Mouse (Mus musculus) heart, postnatal 0 days (tissue): ENCODE results near the gene Srsf4. TPM values are rescaled to one million over a fixed set of nuclear protein-coding genes. Genes with fewer than 3 reads are reported as not detected.

Experiments
- ATAC-seq: fragments of 200-750 bp; cut with Nextera tagmentation; 2 replicates; pipeline ENCODE4 v1.8.0; 2017; ENCODE audit warnings: low read depth, moderate number of reproducible peaks, moderate library complexity; ENCODE audit not compliant: insufficient read depth
- DNase-seq: peaks from one replicate; pipeline ENCODE4 v3.0.0-alpha.2; 2016; ENCODE audit warnings: low spot score
- H3K27ac ChIP-seq: fragments of 300-500 bp; sonication (generic); 2 replicates; pipeline ENCODE4 v1.5.1; 2014; ENCODE audit warnings: low read depth, mild to moderate bottlenecking
- H3K27me3 ChIP-seq: fragments of 300-500 bp; sonication (generic); 2 replicates; pipeline ENCODE4 v1.6.1; 2014; ENCODE audit warnings: low read length, mixed read lengths; ENCODE audit not compliant: control insufficient read depth, insufficient read depth
- H3K36me3 ChIP-seq: fragments of 300-500 bp; sonication (generic); replicated peaks from 2 replicates; pipeline ENCODE4 v1.6.1; 2014; ENCODE audit warnings: low read length, mixed read lengths; ENCODE audit not compliant: control insufficient read depth, insufficient read depth
- H3K4me1 ChIP-seq: fragments of 300-500 bp; sonication (generic); 2 replicates; pipeline ENCODE4 v1.6.1; 2014; ENCODE audit warnings: antibody characterized with exemption; ENCODE audit not compliant: control insufficient read depth, insufficient read depth
- H3K4me2 ChIP-seq: fragments of 300-500 bp; sonication (generic); 2 replicates; pipeline ENCODE4 v1.6.1; 2014; ENCODE audit warnings: low read depth, mild to moderate bottlenecking, low read length, moderate library complexity
- H3K4me3 ChIP-seq: fragments of 300-500 bp; sonication (generic); 2 replicates; pipeline ENCODE4 v1.5.1; 2014; ENCODE audit warnings: low read depth, low read length
- H3K9ac ChIP-seq: fragments of 300-500 bp; sonication (generic); replicated peaks from 2 replicates; pipeline ENCODE4 v1.6.1; 2014; ENCODE audit warnings: low read depth, low read length, mixed read lengths
- H3K9me3 ChIP-seq: fragments of 300-500 bp; sonication (generic); replicated peaks from 2 replicates; pipeline ENCODE4 v1.6.1; 2016; ENCODE audit warnings: low read length; ENCODE audit not compliant: control insufficient read depth
- CTCF ChIP-seq: IDR thresholded peaks from 2 replicates; pipeline ENCODE4 v1.5.1; 2016; ENCODE audit warnings: antibody characterized with exemption, control low read depth, low read depth
- EP300 ChIP-seq: IDR thresholded peaks from 2 replicates; pipeline ENCODE4 v1.6.1; 2016; ENCODE audit warnings: antibody characterized with exemption, low read depth
- WGBS: fragments of 180-500 bp; shearing (Covaris S2); extraction: QIAGEN DNeasy Blood & Tissue Kit; methylation state at CpG from one replicate; pipeline ENCODE4 v1.1.7; 2014; 5-methylcytosine and 5-hydroxymethylcytosine counted together
- polyA plus RNA-seq: library from polyadenylated mRNA; unstranded; fragments of >200 nt; fragmentation: Nextera tagmentation; extraction: Ambion mirVana; gene quantifications from 2 replicates; pipeline ENCODE4 v1.2.1, GENCODE M21; 2015
- total RNA-seq: library from RNA; depleted of rRNA; stranded (reverse); fragments of >200 nt; gene quantifications from 2 replicates; pipeline ENCODE4 v1.2.3, GENCODE M21; 2014; ENCODE audit warnings: low replicate concordance

Gene Srsf4
- total and polyA plus RNA-seq, 2 experiments from 2014 or later, result 14.3 to 42.0 TPM

GRCm38 (mm10) chr4:131885376-131885775, 12.0 kb downstream of the Srsf4 start:
- Histone ChIP-seq H3K36me3 (peaks cover 40% of the 10 kb centered on the region), H3K4me2 (no peak overlapping the region), H3K9ac (no peak overlapping the region), H3K4me1 (peaks cover 28% of the 10 kb centered on the region), H3K9me3 (no peaks in the 10 kb centered on the region), H3K4me3 (no peak overlapping the region), H3K27ac (peak overlapping the region; percentile 8; the same call in 1 of the 2 replicates), H3K27me3 (no peaks in the 10 kb centered on the region)
- DNase-seq (no peak), ATAC-seq (no peak)
- TF ChIP-seq CTCF, result no peak
- 44% methylated on average over 6 of the region's 6 CpGs for WGBS

DNA sequence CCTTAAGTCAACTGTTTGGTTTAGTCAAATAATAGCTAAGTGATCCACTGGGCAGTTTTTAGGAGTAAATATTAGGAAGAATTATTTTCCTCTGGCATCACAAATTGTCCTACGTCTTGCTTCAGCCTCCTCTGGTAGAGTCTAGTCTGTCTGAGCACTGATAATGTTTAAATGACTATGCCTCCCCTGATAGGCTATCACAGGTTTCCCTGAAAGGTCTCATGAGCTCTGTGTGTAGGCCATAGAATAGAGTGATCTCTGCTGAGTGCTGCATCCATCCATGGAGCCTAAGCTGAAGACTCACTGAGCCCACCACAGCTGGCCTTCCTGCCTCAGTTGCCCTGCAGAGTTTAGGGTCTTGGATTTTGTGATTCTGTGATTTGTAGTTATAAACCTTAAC, 15.1 kb downstream of the Srsf4 start:
- Histone ChIP-seq H3K9ac (no peak overlapping the region), H3K36me3 (peaks cover 60% of the 10 kb centered on the region), H3K4me1 (peaks cover 14% of the 10 kb centered on the region), H3K27me3 (no peaks in the 10 kb centered on the region), H3K27ac (no peak overlapping the region), H3K4me3 (no peak overlapping the region), H3K9me3 (no peaks in the 10 kb centered on the region), H3K4me2 (no peak overlapping the region)
- DNase-seq, result no peak
- TF ChIP-seq CTCF (no peak), EP300 (no peak)
- 31% methylated on average over 1 of the region's 1 CpGs for WGBS
- ATAC-seq, result no peak

GRCm38 (mm10) chr4:131890692-131891091, 17.3 kb downstream of the Srsf4 start:
- Histone ChIP-seq H3K4me2 (no peak overlapping the region), H3K27me3 (no peaks in the 10 kb centered on the region), H3K27ac (no peak overlapping the region), H3K36me3 (peaks cover 68% of the 10 kb centered on the region), H3K9ac (no peak overlapping the region), H3K4me3 (no peak overlapping the region), H3K9me3 (no peaks in the 10 kb centered on the region), H3K4me1 (0 out of 2 replicates have a peak, but pooled peaks cover 5% of the 10 kb centered on the region)
- no peak for ATAC-seq
- no peak for DNase-seq
- 78% methylated on average over 3 of the region's 3 CpGs for WGBS
- TF ChIP-seq CTCF, result no peak
- no peak for TF ChIP-seq EP300

DNA sequence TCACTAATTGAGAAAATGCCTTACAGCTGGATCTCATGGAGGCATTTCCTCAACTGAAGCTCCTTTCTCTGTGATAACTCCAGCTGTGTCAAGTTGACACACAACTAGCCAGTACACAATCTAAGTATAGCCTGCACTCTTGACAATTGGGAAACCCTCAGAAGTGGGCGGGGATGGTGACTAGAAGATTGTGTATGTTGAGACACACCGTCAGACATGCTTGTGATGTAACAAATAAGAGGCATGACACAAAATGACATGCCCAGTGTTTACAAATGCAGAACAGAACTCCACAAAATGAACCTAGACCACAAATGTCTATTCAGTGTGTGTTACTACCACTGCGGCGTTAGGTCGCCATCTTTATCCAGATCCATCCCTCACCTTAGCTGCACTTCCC, 23.7 kb downstream of the Srsf4 start:
- WGBS, result 90% methylated on average over 5 of the region's 5 CpGs
- TF ChIP-seq EP300 (no peak), CTCF (no peak)
- Histone ChIP-seq H3K36me3 (peaks cover 83% of the 10 kb centered on the region), H3K9ac (no peak overlapping the region), H3K9me3 (no peaks in the 10 kb centered on the region), H3K27ac (no peak overlapping the region), H3K27me3 (no peaks in the 10 kb centered on the region), H3K4me3 (no peak overlapping the region), H3K4me1 (peaks cover 6% of the 10 kb centered on the region; the same call in 1 of the 2 replicates), H3K4me2 (no peak overlapping the region)
- DNase-seq, result no peak
- ATAC-seq, result no peak

- peaks cover 6% of the 10 kb centered on the region; the same call in 1 of the 2 replicates for H3K4me1 ChIP-seq
- no peak overlapping the region for H3K9ac ChIP-seq
- H3K36me3 ChIP-seq, result peaks cover 82% of the 10 kb centered on the region
- DNase-seq, result no peak
- 88% methylated on average over 8 of the region's 8 CpGs for WGBS
- no peak for ATAC-seq
- TF ChIP-seq EP300, result no peak
- no peak for TF ChIP-seq CTCF
- no peak overlapping the region for H3K27ac ChIP-seq
- H3K9me3 ChIP-seq, result no peaks in the 10 kb centered on the region
- H3K27me3 ChIP-seq, result no peaks in the 10 kb centered on the region
- no peak overlapping the region for H3K4me3 ChIP-seq
- H3K4me2 ChIP-seq, result no peak overlapping the region
These were observed 24.4 kb downstream of the Srsf4 start for GRCm38 (mm10) chr4:131897787-131898186.

- H3K9me3 ChIP-seq, result no peaks in the 10 kb centered on the region
- H3K4me3 ChIP-seq, result no peak overlapping the region
- no peak overlapping the region for H3K4me2 ChIP-seq
- H3K36me3 ChIP-seq, result peaks cover 75% of the 10 kb centered on the region
- DNase-seq, result no peak
- H3K27me3 ChIP-seq, result no peaks in the 10 kb centered on the region
- H3K9ac ChIP-seq, result no peak overlapping the region
- H3K4me1 ChIP-seq, result peaks cover 6% of the 10 kb centered on the region; the same call in 1 of the 2 replicates
- no peak for ATAC-seq
- TF ChIP-seq EP300, result no peak
- no peak for TF ChIP-seq CTCF
- H3K27ac ChIP-seq, result peak overlapping the region; percentile 18; the same call in 1 of the 2 replicates
- WGBS, result 74% methylated on average over 12 of the region's 12 CpGs
These were observed 25.2 kb downstream of the Srsf4 start for GRCm38 (mm10) chr4:131898503-131899179.
